ENCODE assay signal across 17 mouse cellular contexts in the genomic region with DNA sequence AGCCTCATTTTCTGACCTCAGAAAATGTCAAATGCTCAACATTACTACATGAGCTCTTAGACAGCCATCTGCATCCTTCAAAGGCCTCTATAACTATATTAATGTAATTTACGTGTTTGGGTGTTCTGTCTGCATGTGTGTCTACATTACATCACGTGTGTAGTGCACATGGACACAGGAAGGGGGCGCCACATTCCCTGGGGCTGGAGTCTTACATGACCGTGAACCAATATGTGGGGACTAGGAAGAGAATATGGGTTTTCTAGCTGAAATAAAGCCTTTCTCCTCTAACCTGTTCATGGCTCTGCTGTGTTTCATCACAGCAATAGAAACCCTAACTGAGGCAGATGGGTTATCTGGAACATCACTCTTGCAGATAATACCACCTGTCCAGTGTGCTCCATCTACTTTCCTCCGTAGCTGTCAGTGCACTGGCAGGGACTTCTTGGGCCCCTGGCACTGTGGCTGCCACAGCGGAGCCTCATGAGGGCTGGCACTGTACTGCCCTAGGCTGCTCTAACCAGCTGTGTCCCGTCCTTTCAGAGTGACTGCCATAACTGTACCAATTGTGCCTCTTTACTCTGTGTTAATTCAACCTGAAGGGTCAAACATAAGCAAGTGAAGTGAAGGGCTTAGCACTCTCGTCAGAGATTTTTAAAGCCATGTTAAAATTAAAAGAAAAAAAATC. TPM values are rescaled to one million over a fixed set of nuclear protein-coding genes. Genes with fewer than 3 reads are reported as not detected.
DNase-seq lines count a peak whose midpoint lies in the region; ATAC-seq and TF ChIP-seq lines count a peak whose summit lies in the region.
"Had no signal": no experiment of that assay in that cellular context is flagged by ENCODE, and none has a peak within 500 bp of the region (broad histone marks: within the 10 kb centered on the region; RNA-seq: fewer than 3 reads in every experiment).

No protein-coding gene starts in this region.

- no peak overlapping the region for H3K4me2 ChIP-seq in forebrain, postnatal 0 days (ENCODE audit: low read depth)
- H3K4me2 ChIP-seq in forebrain, embryonic 11.5 days (ENCODE audit: low read depth, low read length, severe bottlenecking) = no peak overlapping the region
- H3K4me2 ChIP-seq: embryonic facial prominence, embryonic 12.5 days; intestine, embryonic 15.5 days had no signal

- H3K27me3 ChIP-seq in forebrain, postnatal 0 days (ENCODE audit: insufficient read depth, low read length) = no peaks in the 10 kb centered on the region
- no peaks in the 10 kb centered on the region for H3K27me3 ChIP-seq in forebrain, embryonic 11.5 days (ENCODE audit: control insufficient read depth, insufficient read depth, low read length)
- no peaks in the 10 kb centered on the region for H3K27me3 ChIP-seq in small intestine, adult 2 months (ENCODE audit: control insufficient read depth, insufficient read depth, low read length)
- H3K27me3 ChIP-seq: embryonic facial prominence, embryonic 12.5 days; intestine, embryonic 15.5 days had no signal

- WGBS in forebrain, postnatal 0 days = 88% methylated on average over 8 of the region's 8 CpGs
- 87% methylated on average over 8 of the region's 8 CpGs for WGBS in forebrain, embryonic 11.5 days
- 95% methylated on average over 8 of the region's 8 CpGs for WGBS in small intestine, adult 2 months

- H3K27ac ChIP-seq in forebrain, postnatal 0 days (ENCODE audit: low read depth, low read length) = no peak overlapping the region
- H3K27ac ChIP-seq in forebrain, embryonic 11.5 days (ENCODE audit: low read depth, low read length) = no peak overlapping the region
- no peak overlapping the region for H3K27ac ChIP-seq in layer of hippocampus, adult 2 months
- no peak overlapping the region for H3K27ac ChIP-seq in small intestine, adult 2 months (ENCODE audit: insufficient read depth, low read depth, low read length)
- H3K27ac ChIP-seq: embryonic facial prominence, embryonic 12.5 days; forebrain, embryonic 10.5 days; intestine, embryonic 15.5 days had no signal

- no peak overlapping the region for H3K4me3 ChIP-seq in forebrain, postnatal 0 days (ENCODE audit: low read depth, low read length)
- H3K4me3 ChIP-seq in forebrain, embryonic 11.5 days (ENCODE audit: low read depth, low read length) = no peak overlapping the region
- H3K4me3 ChIP-seq in layer of hippocampus, adult 2 months = no peak overlapping the region
- H3K4me3 ChIP-seq in small intestine, adult 2 months (ENCODE audit: low read depth, low read length) = no peak overlapping the region
- H3K4me3 ChIP-seq: embryonic facial prominence, embryonic 12.5 days; forebrain, embryonic 10.5 days; intestine, embryonic 15.5 days had no signal

- no peak overlapping the region for H3K9ac ChIP-seq in forebrain, postnatal 0 days
- H3K9ac ChIP-seq in forebrain, embryonic 11.5 days (ENCODE audit: low read length) = no peak overlapping the region
- H3K9ac ChIP-seq: embryonic facial prominence, embryonic 12.5 days; intestine, embryonic 15.5 days had no signal

- peaks cover 57% of the 10 kb centered on the region for H3K36me3 ChIP-seq in forebrain, postnatal 0 days (ENCODE audit: insufficient read depth)
- H3K36me3 ChIP-seq in forebrain, embryonic 11.5 days (ENCODE audit: control insufficient read depth, insufficient read depth, low read length) = no peaks in the 10 kb centered on the region; the same call in 1 of the 2 replicates
- peaks cover 28% of the 10 kb centered on the region for H3K36me3 ChIP-seq in small intestine, adult 2 months (ENCODE audit: control insufficient read depth, insufficient read depth, low read length)

- DNase-seq in forebrain, postnatal 0 days = no peak
- DNase-seq in forebrain, embryonic 11.5 days (ENCODE audit: low spot score) = no peak
- no peak for DNase-seq in layer of hippocampus, adult 2 months (ENCODE audit: low spot score in 2 of 2)
- no peak for DNase-seq in layer of hippocampus, adult 18-20 months (ENCODE audit: low spot score in 2 of 2)
- DNase-seq in right cerebral cortex, postnatal 14 days = peak; percentile 39
- DNase-seq in right cerebral cortex, adult 2 months (ENCODE audit: low spot score in 2 of 2) = no peak
- DNase-seq in urinary bladder, adult 18-20 months (ENCODE audit: low spot score in 2 of 2) = no peak
- DNase-seq: cerebellum, adult 8-10 months; heart, adult 18-20 months; kidney, postnatal 4 days; lung, postnatal 14 days; spleen, adult 18-20 months had no signal

- TF ChIP-seq CTCF in forebrain, postnatal 0 days (IDR thresholded peaks at IDR 0.05; ENCODE audit: low read depth) = peak; percentile 33; the same call in 1 of the 2 replicates
- peak; percentile 69 for TF ChIP-seq CTCF in layer of hippocampus, adult 2 months (conservative IDR thresholded peaks at IDR 0.05)
- peak; percentile 31; the same call in 1 of the 2 replicates for TF ChIP-seq CTCF in small intestine, adult 2 months (IDR thresholded peaks at IDR 0.05; ENCODE audit: extremely low read depth, insufficient read length, insufficient replicate concordance, low read depth, low read length)

- no peaks in the 10 kb centered on the region for H3K4me1 ChIP-seq in forebrain, postnatal 0 days (ENCODE audit: insufficient read depth)
- peaks cover 14% of the 10 kb centered on the region for H3K4me1 ChIP-seq in forebrain, embryonic 11.5 days (replicated peaks; ENCODE audit: control insufficient read depth, insufficient read depth, low read length)
- no peaks in the 10 kb centered on the region for H3K4me1 ChIP-seq in small intestine, adult 2 months (ENCODE audit: control insufficient read depth, insufficient read depth, insufficient read length, low read length)
- H3K4me1 ChIP-seq: embryonic facial prominence, embryonic 12.5 days; intestine, embryonic 15.5 days had no signal

- no peak for TF ChIP-seq POLR2A in small intestine, adult 2 months (IDR thresholded peaks at IDR 0.05; ENCODE audit: low read depth, low read length)

- no peak for ATAC-seq in forebrain, postnatal 0 days
- ATAC-seq in forebrain, embryonic 11.5 days (replicated peaks; ENCODE audit: low FRiP score) = no peak
- ATAC-seq: intestine, embryonic 15.5 days had no signal

- no peaks in the 10 kb centered on the region for H3K9me3 ChIP-seq in forebrain, postnatal 0 days (ENCODE audit: low read length)
- H3K9me3 ChIP-seq in forebrain, embryonic 11.5 days (ENCODE audit: control insufficient read depth, low read length) = no peaks in the 10 kb centered on the region
- H3K9me3 ChIP-seq: embryonic facial prominence, embryonic 12.5 days; forebrain, embryonic 10.5 days; intestine, embryonic 15.5 days had no signal

RNA-seq across cellular contexts. Expression of gene Prepl, which starts 18.8 kb away (rescaled TPM):
- 70.4 and 107 TPM in 2 replicates for total RNA-seq in forebrain, postnatal 0 days (2014; rRNA removed)
- polyA plus RNA-seq in forebrain, postnatal 0 days (2015; fragmentation: Nextera tagmentation; extraction: Ambion mirVana) = 89.4 and 105 TPM in 2 replicates
- 45.2 and 46.4 TPM in 2 replicates for polyA plus RNA-seq in forebrain, embryonic 11.5 days (2014; fragmentation: Nextera tagmentation; extraction: Ambion mirVana)
- total RNA-seq in layer of hippocampus, adult 2 months (2021) = 100 to 1,000 TPM; 347 to 374 TPM
- 100 to 1,000 TPM; 369 to 376 TPM for total RNA-seq in layer of hippocampus, adult 18-20 months (2021)
- 2.8 and 3.0 TPM in 2 replicates for polyA plus RNA-seq in small intestine, adult 2 months (2012; rRNA removed)

RNA-seq across cellular contexts. Expression of gene Camkmt, which starts 19.1 kb away (rescaled TPM):
- 11.6 and 14.3 TPM in 2 replicates for total RNA-seq in forebrain, postnatal 0 days (2014; rRNA removed)
- polyA plus RNA-seq in forebrain, postnatal 0 days (2015; fragmentation: Nextera tagmentation; extraction: Ambion mirVana) = 13.7 and 16.4 TPM in 2 replicates
- polyA plus RNA-seq in forebrain, embryonic 11.5 days (2014; fragmentation: Nextera tagmentation; extraction: Ambion mirVana) = 14.6 and 15.9 TPM in 2 replicates
- 10 to 100 TPM; 13.1 to 13.6 TPM for total RNA-seq in layer of hippocampus, adult 2 months (2021)
- total RNA-seq in layer of hippocampus, adult 18-20 months (2021) = 10 to 100 TPM; 11.5 to 14.7 TPM
- 3.3 and 5.9 TPM in 2 replicates for polyA plus RNA-seq in small intestine, adult 2 months (2012; rRNA removed)

RNA-seq across cellular contexts. Expression of gene Slc3a1, which starts 43.1 kb away (rescaled TPM):
- total RNA-seq in forebrain, postnatal 0 days (2014; rRNA removed) = 0.19 and 0.38 TPM in 2 replicates
- polyA plus RNA-seq in forebrain, postnatal 0 days (2015; fragmentation: Nextera tagmentation; extraction: Ambion mirVana) = 0.08 TPM in 2 replicates
- 0.20 and 0.43 TPM in 2 replicates for polyA plus RNA-seq in forebrain, embryonic 11.5 days (2014; fragmentation: Nextera tagmentation; extraction: Ambion mirVana)
- under 1 TPM; 0.15 TPM for total RNA-seq in layer of hippocampus, adult 2 months (2021)
- total RNA-seq in layer of hippocampus, adult 18-20 months (2021) = under 1 TPM in 1 of 2 experiments, not detected in 1; 0.27 TPM
- polyA plus RNA-seq in small intestine, adult 2 months (2012; rRNA removed) = 30.3 and 122 TPM in 2 replicates
- total RNA-seq: heart, adult 18-20 months; heart, postnatal 25 days had no signal
